Mouse (Mus musculus): ENCODE measurements around the gene Parp1. TPM values are rescaled to one million over a fixed set of nuclear protein-coding genes. Genes with fewer than 3 reads are reported as not detected.
A peak's percentile ranks its signal among the peaks of the same experiment; 100 is the strongest.

The Parp1 gene
- polyA plus RNA-seq, 1 experiment, result 58.1 TPM

DNA sequence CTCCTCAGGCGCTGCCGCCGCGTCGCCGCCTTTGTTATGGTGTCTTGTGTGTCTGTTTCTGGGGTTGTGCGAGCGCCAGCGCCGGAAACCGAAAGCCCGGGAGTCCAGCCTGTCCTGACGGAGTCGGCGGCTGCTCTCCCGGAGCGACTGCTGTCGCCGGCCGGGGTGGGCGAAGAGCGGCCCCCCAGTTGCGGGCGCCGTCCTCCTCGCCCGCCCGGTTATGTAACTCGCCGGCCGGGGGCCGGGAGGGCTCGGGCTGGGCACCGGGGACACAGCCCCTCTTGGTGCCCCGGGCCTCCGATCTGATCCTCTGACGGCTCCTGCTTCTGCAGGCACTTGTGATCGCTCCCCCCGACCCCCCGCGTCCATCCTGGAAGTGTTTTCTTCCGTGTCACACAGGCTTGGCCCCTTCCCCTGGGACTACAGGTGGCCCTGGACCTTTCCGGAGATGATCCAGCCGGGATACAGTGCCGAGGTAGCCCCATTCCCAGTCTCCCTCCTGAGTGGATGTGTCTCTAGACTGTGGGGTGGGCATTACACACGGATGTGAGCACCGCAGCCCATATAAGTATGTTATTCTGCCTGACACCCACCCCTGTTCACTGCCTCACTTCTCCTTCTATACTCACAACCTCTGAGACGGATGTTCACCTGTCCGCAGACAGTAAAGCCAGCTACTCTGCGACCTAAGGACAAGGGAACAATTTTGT, 72.9 kb downstream of the Parp1 start:
- Histone ChIP-seq H3K27me3 (ENCODE audit: control insufficient read depth, insufficient read depth, low read length) (no peaks in the 10 kb centered on the region), H3K27ac (ENCODE audit: insufficient read depth, low read length) (0 out of 2 replicates have a peak overlapping the region, but pooled peaks have one; percentile 65), H3K4me3 (replicated peaks; ENCODE audit: insufficient read depth, low read depth, low read length) (peak overlapping the region; percentile 95), H3K4me1 (ENCODE audit: control insufficient read depth, insufficient read depth, low read length) (no peaks in the 10 kb centered on the region)
- WGBS, result 3% methylated on average over 50 of the region's 50 CpGs
- DNase-seq, result no peak
- TF ChIP-seq CTCF (IDR thresholded peaks at IDR 0.05; ENCODE audit: borderline replicate concordance, insufficient read depth, low read depth, low read length) (no peak), POLR2A (IDR thresholded peaks at IDR 0.05; ENCODE audit: borderline replicate concordance, insufficient read depth, low read length) (no peak)

DNA sequence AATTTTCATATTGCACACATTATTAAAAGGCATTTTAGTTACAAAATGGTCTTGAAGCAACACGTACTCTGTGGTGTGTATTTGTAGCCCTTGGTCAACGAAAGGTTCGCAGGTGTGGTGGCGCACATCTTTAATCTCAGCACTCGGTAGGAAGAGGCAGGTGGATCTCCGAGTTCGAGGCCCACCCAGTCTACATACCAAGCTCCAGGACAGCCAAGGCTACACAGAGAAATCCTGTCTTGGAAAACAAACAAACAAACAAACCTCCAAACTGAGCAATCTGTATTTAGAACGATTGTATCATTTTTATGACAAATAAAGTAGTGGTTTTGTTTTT, 73.5 kb downstream of the Parp1 start:
- WGBS, result 65% methylated on average over 8 of the region's 8 CpGs
- H3K27ac ChIP-seq (ENCODE audit: insufficient read depth, low read length), result no peak overlapping the region
- DNase-seq, result no peak
- no peak for TF ChIP-seq POLR2A (IDR thresholded peaks at IDR 0.05; ENCODE audit: borderline replicate concordance, insufficient read depth, low read length)
- no peak for TF ChIP-seq CTCF (IDR thresholded peaks at IDR 0.05; ENCODE audit: borderline replicate concordance, insufficient read depth, low read depth, low read length)
- H3K4me3 ChIP-seq (replicated peaks; ENCODE audit: insufficient read depth, low read depth, low read length), result peak overlapping the region; percentile 95
- H3K27me3 ChIP-seq (ENCODE audit: control insufficient read depth, insufficient read depth, low read length), result no peaks in the 10 kb centered on the region
- no peaks in the 10 kb centered on the region for H3K4me1 ChIP-seq (ENCODE audit: control insufficient read depth, insufficient read depth, low read length)

Other genes starting within 250 kb of the Parp1 start
- 31.8 and 34.1 TPM in 2 replicates for gene Itpkb, start 238.4 kb upstream of the Parp1 start, polyA plus RNA-seq (2012; rRNA removed)
- gene Stum, start 85.4 kb upstream of the Parp1 start, polyA plus RNA-seq (2012; rRNA removed), result 7.3 and 8.2 TPM in 2 replicates
- 5.2 and 5.6 TPM in 2 replicates for gene Lin9, start 72.2 kb downstream of the Parp1 start, polyA plus RNA-seq (2012; rRNA removed)
- gene Mixl1, start 128.1 kb downstream of the Parp1 start, polyA plus RNA-seq (2012; rRNA removed), result not detected in 2 replicates
- gene Acbd3, start 157.1 kb downstream of the Parp1 start, polyA plus RNA-seq (2012; rRNA removed), result 27.2 and 28.1 TPM in 2 replicates
- 463 and 518 TPM in 2 replicates for gene H3f3a, start 245.0 kb downstream of the Parp1 start, polyA plus RNA-seq (2012; rRNA removed)

Measured in cerebellum, adult 2 months (tissue).